In genomic region chr3:96556651-96557635, GRCm38 (mm10) we compare ENCODE assay signal across 8 mouse cellular contexts. TPM values are rescaled to one million over a fixed set of nuclear protein-coding genes. Genes with fewer than 3 reads are reported as not detected.
A peak's percentile ranks its signal among the peaks of the same experiment; 100 is the strongest.
DNase-seq lines count a peak whose midpoint lies in the region; ATAC-seq lines count a peak whose summit lies in the region.

No protein-coding gene starts in this region.

- no peak for ATAC-seq in limb, embryonic 15.5 days (ENCODE audit: insufficient number of reproducible peaks, low FRiP score, low TSS enrichment, low read depth)
- ATAC-seq in neural tube, embryonic 15.5 days (ENCODE audit: low FRiP score): 0 out of 2 replicates have a peak, but pooled peaks have one; percentile 7
- no peak for ATAC-seq in monocyte, adult 5-6 weeks (replicated peaks; ENCODE audit: insufficient number of reproducible peaks, low FRiP score, low TSS enrichment, poor library complexity, severe bottlenecking)

- peak overlapping the region; percentile 67 for H3K4me2 ChIP-seq in limb, embryonic 15.5 days
- H3K4me2 ChIP-seq in neural tube, embryonic 15.5 days: peak overlapping the region; percentile 81

- peak overlapping the region; percentile 47 for H3K9ac ChIP-seq in limb, embryonic 15.5 days
- H3K9ac ChIP-seq in neural tube, embryonic 15.5 days (replicated peaks): peak overlapping the region; percentile 56

- H3K27me3 ChIP-seq in limb, embryonic 15.5 days: no peaks in the 10 kb centered on the region
- no peaks in the 10 kb centered on the region for H3K27me3 ChIP-seq in neural tube, embryonic 15.5 days (replicated peaks)

- intact Hi-C loops in heart, postnatal 36 days (cut with DNase I): loop anchor here (1.0 kb wide), 1 partner anchor 19 kb away; the partner anchor contains the start of gene Gm16253

- peaks cover 45% of the 10 kb centered on the region for H3K4me1 ChIP-seq in limb, embryonic 15.5 days
- peaks cover 55% of the 10 kb centered on the region for H3K4me1 ChIP-seq in neural tube, embryonic 15.5 days

- peak overlapping the region; percentile 94 for H3K27ac ChIP-seq in limb, embryonic 15.5 days
- H3K27ac ChIP-seq in neural tube, embryonic 15.5 days (replicated peaks): peak overlapping the region; percentile 87

- WGBS in limb, embryonic 15.5 days: 8% methylated on average over 22 of the region's 22 CpGs
- 11% methylated on average over 22 of the region's 22 CpGs for WGBS in neural tube, embryonic 15.5 days

- DNase-seq in heart, adult 18-20 months: peak; percentile 64 to 79
- DNase-seq in heart, adult 8-10 months (ENCODE audit: low spot score): no peak
- DNase-seq in embryo, embryonic 10.5 days (ENCODE audit: low spot score): peak; percentile 58
- DNase-seq in heart, postnatal 36 days: peak; percentile 32 to 51
- no peak for DNase-seq in adrenal gland, postnatal 36 days

- peak overlapping the region; percentile 59 for H3K4me3 ChIP-seq in limb, embryonic 15.5 days
- peak overlapping the region; percentile 69 for H3K4me3 ChIP-seq in neural tube, embryonic 15.5 days (replicated peaks)

- H3K36me3 ChIP-seq in limb, embryonic 15.5 days: peaks cover 23% of the 10 kb centered on the region
- peaks cover 15% of the 10 kb centered on the region for H3K36me3 ChIP-seq in neural tube, embryonic 15.5 days

- H3K9me3 ChIP-seq in limb, embryonic 15.5 days: no peaks in the 10 kb centered on the region
- no peaks in the 10 kb centered on the region for H3K9me3 ChIP-seq in neural tube, embryonic 15.5 days (replicated peaks)

RNA-seq across cellular contexts. Expression of gene Txnip, which starts 0.8 kb away (rescaled TPM):
- 100 to 1,000 TPM; 435 to 530 TPM for total RNA-seq in heart, adult 18-20 months (2021)
- total RNA-seq in heart, adult 8-10 months (2022): 100 to 1,000 TPM; 346 to 908 (median 654) TPM
- total RNA-seq in heart, postnatal 36 days (2021): 1,000 to 10,000 TPM in 1 of 2 experiments, 100 to 1,000 TPM in 1; 646 to 1,158 TPM
- polyA plus RNA-seq in limb, embryonic 15.5 days (2015; fragmentation: Nextera tagmentation; extraction: Ambion mirVana): 151 and 157 TPM in 2 replicates
- 52.5 and 72.5 TPM in 2 replicates for polyA plus RNA-seq in neural tube, embryonic 15.5 days (2015; fragmentation: Nextera tagmentation; extraction: Ambion mirVana)
- 575 to 636 TPM (median 578 TPM) in 3 replicates for total RNA-seq in monocyte, adult 5-6 weeks (2017)
- total RNA-seq in adrenal gland, postnatal 36 days (2021): 100 to 1,000 TPM; 515 to 572 TPM

RNA-seq across cellular contexts. Expression of gene Gm16253, which starts 19.8 kb away (rescaled TPM):
- total RNA-seq in heart, adult 18-20 months (2021): 1 to 10 TPM; 1.6 to 1.9 TPM
- 1 to 10 TPM in 3 of 4 experiments, not detected in 1; 2.5 to 3.3 (median 3.2) TPM for total RNA-seq in heart, adult 8-10 months (2022)
- 1 to 10 TPM in 1 of 2 experiments, under 1 TPM in 1; 0.89 to 2.8 TPM for total RNA-seq in heart, postnatal 36 days (2021)
- 0.82 and 1.2 TPM in 2 replicates for polyA plus RNA-seq in limb, embryonic 15.5 days (2015; fragmentation: Nextera tagmentation; extraction: Ambion mirVana)
- polyA plus RNA-seq in neural tube, embryonic 15.5 days (2015; fragmentation: Nextera tagmentation; extraction: Ambion mirVana): 1.8 TPM in 2 replicates
- not detected in 3 replicates for total RNA-seq in monocyte, adult 5-6 weeks (2017)
- not detected for total RNA-seq in adrenal gland, postnatal 36 days (2021)

RNA-seq across cellular contexts. Expression of gene Hfe2, which starts 32.0 kb away (rescaled TPM):
- 100 to 1,000 TPM; 279 to 290 TPM for total RNA-seq in heart, adult 18-20 months (2021)
- total RNA-seq in heart, adult 8-10 months (2022): 100 to 1,000 TPM; 271 to 333 (median 312) TPM
- total RNA-seq in heart, postnatal 36 days (2021): 100 to 1,000 TPM; 261 to 293 TPM
- polyA plus RNA-seq in limb, embryonic 15.5 days (2015; fragmentation: Nextera tagmentation; extraction: Ambion mirVana): 8.7 and 18.4 TPM in 2 replicates
- polyA plus RNA-seq in neural tube, embryonic 15.5 days (2015; fragmentation: Nextera tagmentation; extraction: Ambion mirVana): 2.4 and 3.0 TPM in 2 replicates
- 0.64 TPM in 1 of 3 replicates, not detected in the others for total RNA-seq in monocyte, adult 5-6 weeks (2017)
- not detected for total RNA-seq in adrenal gland, postnatal 36 days (2021)

RNA-seq across cellular contexts. Expression of gene Polr3gl, which starts 37.0 kb away (rescaled TPM):
- total RNA-seq in heart, adult 18-20 months (2021): 10 to 100 TPM; 26.7 to 30.5 TPM
- 10 to 100 TPM; 31.7 to 35.2 (median 34.7) TPM for total RNA-seq in heart, adult 8-10 months (2022)
- 10 to 100 TPM; 30.3 to 33.0 TPM for total RNA-seq in heart, postnatal 36 days (2021)
- 38.9 and 42.0 TPM in 2 replicates for polyA plus RNA-seq in limb, embryonic 15.5 days (2015; fragmentation: Nextera tagmentation; extraction: Ambion mirVana)
- 35.2 and 35.8 TPM in 2 replicates for polyA plus RNA-seq in neural tube, embryonic 15.5 days (2015; fragmentation: Nextera tagmentation; extraction: Ambion mirVana)
- 75.3 to 86.8 TPM (median 84.0 TPM) in 3 replicates for total RNA-seq in monocyte, adult 5-6 weeks (2017)
- 10 to 100 TPM; 29.4 to 33.3 TPM for total RNA-seq in adrenal gland, postnatal 36 days (2021)

RNA-seq across cellular contexts. Expression of gene Ankrd34a, which starts 39.5 kb away (rescaled TPM):
- 1 to 10 TPM in 1 of 2 experiments, under 1 TPM in 1; 0.59 to 1.4 TPM for total RNA-seq in heart, adult 18-20 months (2021)
- 1 to 10 TPM; 1.1 to 2.5 (median 2.0) TPM for total RNA-seq in heart, adult 8-10 months (2022)
- 1 to 10 TPM; 1.3 to 2.2 TPM for total RNA-seq in heart, postnatal 36 days (2021)
- polyA plus RNA-seq in limb, embryonic 15.5 days (2015; fragmentation: Nextera tagmentation; extraction: Ambion mirVana): 1.9 and 2.7 TPM in 2 replicates
- 18.6 and 21.0 TPM in 2 replicates for polyA plus RNA-seq in neural tube, embryonic 15.5 days (2015; fragmentation: Nextera tagmentation; extraction: Ambion mirVana)
- total RNA-seq in monocyte, adult 5-6 weeks (2017): not detected in 3 replicates
- total RNA-seq in adrenal gland, postnatal 36 days (2021): 1 to 10 TPM in 1 of 2 experiments, under 1 TPM in 1; 0.95 to 1.0 TPM

Comparison
In these comparisons a context has a peak if more than half of its experiments do, and no peak if none do; other contexts are left out.
1. DNase-seq: peak in heart, adult 18-20 months (2 of 2), embryo, embryonic 10.5 days (single experiment) and heart, postnatal 36 days (2 of 2); none in heart, adult 8-10 months (single experiment) and adrenal gland, postnatal 36 days (0 of 2).
2. RNA of gene Hfe2, which starts 32.0 kb away (total RNA-seq): 271 to 333 TPM in heart, adult 8-10 months, 261 to 293 TPM in heart, postnatal 36 days and 279 to 290 TPM in heart, adult 18-20 months; not detected in adrenal gland, postnatal 36 days and 0.64 TPM in monocyte, adult 5-6 weeks; every median in the first group is over 100 times any median in the second.